Mouse (Mus musculus) stomach, postnatal 0 days (tissue): ENCODE results near the gene Bhlha9. TPM values are rescaled to one million over a fixed set of nuclear protein-coding genes. Genes with fewer than 3 reads are reported as not detected.

Experiments
- ATAC-seq: fragments of 200-750 bp; cut with Nextera tagmentation; 2 replicates; pipeline ENCODE4 v1.8.0; 2017; ENCODE audit not compliant: low FRiP score, low TSS enrichment
- DNase-seq: peaks from one replicate; pipeline ENCODE4 v3.0.0-alpha.2; 2016; ENCODE audit warnings: low spot score
- H3K27ac ChIP-seq: fragments of 300-500 bp; sonication (generic); replicated peaks from 2 replicates; pipeline ENCODE4 v1.5.1; 2014; ENCODE audit warnings: mild to moderate bottlenecking, control low read depth
- H3K27me3 ChIP-seq: fragments of 300-500 bp; sonication (generic); 2 replicates; pipeline ENCODE4 v1.6.1; 2014; ENCODE audit warnings: low read length; ENCODE audit not compliant: control insufficient read depth, insufficient read depth
- H3K36me3 ChIP-seq: fragments of 300-500 bp; sonication (generic); 2 replicates; pipeline ENCODE4 v1.6.1; 2014; ENCODE audit warnings: low read length, mixed read lengths; ENCODE audit not compliant: control insufficient read depth, insufficient read depth
- H3K4me1 ChIP-seq: fragments of 300-500 bp; sonication (generic); replicated peaks from 2 replicates; pipeline ENCODE4 v1.6.1; 2014; ENCODE audit warnings: antibody characterized with exemption; ENCODE audit not compliant: control insufficient read depth, insufficient read depth
- H3K4me2 ChIP-seq: fragments of 300-500 bp; sonication (generic); replicated peaks from 2 replicates; pipeline ENCODE4 v1.6.1; 2014; ENCODE audit warnings: low read depth, mild to moderate bottlenecking, control low read depth, moderate library complexity
- H3K4me3 ChIP-seq: fragments of 300-500 bp; sonication (generic); 2 replicates; pipeline ENCODE4 v1.5.1; 2014; ENCODE audit warnings: low read depth, low read length, control low read depth
- H3K9ac ChIP-seq: fragments of 300-500 bp; sonication (generic); 2 replicates; pipeline ENCODE4 v1.6.1; 2014; ENCODE audit warnings: mild to moderate bottlenecking, low read length, control low read depth, mixed read lengths
- H3K9me3 ChIP-seq: fragments of 300-500 bp; sonication (generic); 2 replicates; pipeline ENCODE4 v1.6.1; 2016; ENCODE audit warnings: low read length; ENCODE audit not compliant: control insufficient read depth
- CTCF ChIP-seq: IDR thresholded peaks from 2 replicates; pipeline ENCODE4 v1.5.1; 2016; ENCODE audit warnings: antibody characterized with exemption, low read depth, mild to moderate bottlenecking, moderate library complexity
- EP300 ChIP-seq: optimal IDR thresholded peaks from 2 replicates; pipeline ENCODE3; 2016; ENCODE audit warnings: antibody characterized with exemption
- WGBS: fragments of 180-500 bp; shearing (Covaris S2); extraction: QIAGEN DNeasy Blood & Tissue Kit; methylation state at CpG from one replicate; pipeline ENCODE4 v1.1.7; 2014; 5-methylcytosine and 5-hydroxymethylcytosine counted together
- polyA plus RNA-seq: library from polyadenylated mRNA; unstranded; fragments of >200 nt; fragmentation: Nextera tagmentation; extraction: Ambion mirVana; gene quantifications from 2 replicates; pipeline ENCODE4 v1.2.1, GENCODE M21; 2015

The Bhlha9 gene
- polyA plus RNA-seq, 1 experiment from 2014 or later: not detected

- no peaks in the 10 kb centered on the region for H3K9me3 ChIP-seq
- H3K4me3 ChIP-seq: no peak overlapping the region
- H3K4me1 ChIP-seq: no peaks in the 10 kb centered on the region
- no peaks in the 10 kb centered on the region for H3K27me3 ChIP-seq
- whole genome bisulfite sequencing: 76% methylated on average over 9 of the region's 9 CpGs
- TF ChIP-seq CTCF (no peak), EP300 (no peak)
- no peak overlapping the region for H3K9ac ChIP-seq
- no peak overlapping the region for H3K27ac ChIP-seq
- no peaks in the 10 kb centered on the region for H3K36me3 ChIP-seq
- no peak overlapping the region for H3K4me2 ChIP-seq
- DNase-seq: no peak
- ATAC-seq: no peak
Measured at GRCm38 (mm10) chr11:76645036-76645435, 27.2 kb upstream of the Bhlha9 start.

- ATAC-seq (peak; percentile 81), DNase-seq (peak; percentile 86)
- Histone ChIP-seq H3K4me3 (no peak overlapping the region; the same call in 1 of the 2 replicates), H3K27ac (no peak overlapping the region), H3K9ac (no peak overlapping the region), H3K4me1 (no peaks in the 10 kb centered on the region), H3K4me2 (peak overlapping the region; percentile 35), H3K27me3 (no peaks in the 10 kb centered on the region), H3K36me3 (no peaks in the 10 kb centered on the region), H3K9me3 (no peaks in the 10 kb centered on the region)
- WGBS: under 1% methylated on average over 19 of the region's 19 CpGs
- TF ChIP-seq CTCF (peak; percentile 95), EP300 (no peak)
Measured at GRCm38 (mm10) chr11:76645955-76646354, 26.3 kb upstream of the Bhlha9 start.

- H3K9me3 ChIP-seq: no peaks in the 10 kb centered on the region
- 7% methylated on average over 7 of the region's 7 CpGs for WGBS
- 0 out of 2 replicates have a peak overlapping the region, but pooled peaks have one; percentile 17 for H3K4me2 ChIP-seq
- H3K27ac ChIP-seq: no peak overlapping the region
- H3K9ac ChIP-seq: no peak overlapping the region
- ATAC-seq (no peak), DNase-seq (no peak)
- no peak for TF ChIP-seq CTCF
- TF ChIP-seq EP300: no peak
- H3K4me3 ChIP-seq: no peak overlapping the region
- H3K27me3 ChIP-seq: no peaks in the 10 kb centered on the region
- no peaks in the 10 kb centered on the region for H3K36me3 ChIP-seq
- H3K4me1 ChIP-seq: no peaks in the 10 kb centered on the region
Measured at GRCm38 (mm10) chr11:76647062-76647461, 25.2 kb upstream of the Bhlha9 start.

GRCm38 (mm10) chr11:76647500-76647899 lies 24.8 kb upstream of the Bhlha9 start:
- Histone ChIP-seq H3K4me1 (no peaks in the 10 kb centered on the region), H3K4me2 (0 out of 2 replicates have a peak overlapping the region, but pooled peaks have one; percentile 17), H3K9me3 (no peaks in the 10 kb centered on the region), H3K4me3 (no peak overlapping the region), H3K27me3 (no peaks in the 10 kb centered on the region), H3K9ac (no peak overlapping the region), H3K27ac (no peak overlapping the region), H3K36me3 (no peaks in the 10 kb centered on the region)
- WGBS: 7% methylated on average over 9 of the region's 9 CpGs
- ATAC-seq (peak; percentile 59; the same call in 1 of the 2 replicates), DNase-seq (peak; percentile 85)
- TF ChIP-seq CTCF: peak; percentile 89
- TF ChIP-seq EP300: no peak

- Histone ChIP-seq H3K27me3 (no peaks in the 10 kb centered on the region), H3K9me3 (no peaks in the 10 kb centered on the region), H3K4me2 (no peak overlapping the region), H3K4me3 (no peak overlapping the region), H3K9ac (no peak overlapping the region), H3K36me3 (no peaks in the 10 kb centered on the region), H3K4me1 (no peaks in the 10 kb centered on the region), H3K27ac (no peak overlapping the region)
- 41% methylated on average over 13 of the region's 14 CpGs for WGBS
- no peak for TF ChIP-seq EP300
- ATAC-seq (no peak), DNase-seq (no peak)
Measured at GRCm38 (mm10) chr11:76650862-76651560, 21.3 kb upstream of the Bhlha9 start.

- no peak overlapping the region for H3K4me3 ChIP-seq
- H3K27me3 ChIP-seq: no peaks in the 10 kb centered on the region
- ATAC-seq (no peak), DNase-seq (no peak)
- no peak overlapping the region for H3K9ac ChIP-seq
- no peak for TF ChIP-seq CTCF
- TF ChIP-seq EP300: no peak
- H3K27ac ChIP-seq: no peak overlapping the region
- H3K4me2 ChIP-seq: no peak overlapping the region
- WGBS: 54% methylated on average over 3 of the region's 3 CpGs
- no peaks in the 10 kb centered on the region for H3K4me1 ChIP-seq
- no peaks in the 10 kb centered on the region for H3K36me3 ChIP-seq
- no peaks in the 10 kb centered on the region for H3K9me3 ChIP-seq
Measured at GRCm38 (mm10) chr11:76652838-76653334, 19.4 kb upstream of the Bhlha9 start.
